Mouse (Mus musculus): ENCODE data around the gene Pak6. TPM values are rescaled to one million over a fixed set of nuclear protein-coding genes. Genes with fewer than 3 reads are reported as not detected.

Pak6 gene
- 0.60 and 1.4 TPM in 2 replicates for polyA plus RNA-seq (2015; fragmentation: Nextera tagmentation; extraction: Ambion mirVana)

- Histone ChIP-seq H3K9me3 (ENCODE audit: low read length) (no peaks in the 10 kb centered on the region), H3K4me3 (ENCODE audit: low read length) (peak within 1 kb of the TSS; percentile 49), H3K27ac (ENCODE audit: low read length) (no peak within 1 kb of the TSS), H3K9ac (replicated peaks; ENCODE audit: low read length) (peak within 1 kb of the TSS; percentile 50), H3K36me3 (ENCODE audit: insufficient read depth, low read length) (no peaks in the 10 kb centered on the region), H3K4me1 (ENCODE audit: insufficient read depth, low read length) (peaks cover 6% of the 10 kb centered on the region), H3K27me3 (ENCODE audit: insufficient read depth, low read length) (peaks cover 18% of the 10 kb centered on the region), H3K4me2 (replicated peaks; ENCODE audit: low read depth, low read length) (peak within 1 kb of the TSS; percentile 83)
- 2% methylated on average over 37 of the region's 37 CpGs for WGBS
- ATAC-seq (ENCODE audit: low FRiP score, low TSS enrichment): peak; percentile 9; the same call in 1 of the 2 replicates
Measured at GRCm38 (mm10) chr2:118662902-118663803, at the start of gene Pak6. Pak6 (plus strand) TSS chr2:118663303.

DNA sequence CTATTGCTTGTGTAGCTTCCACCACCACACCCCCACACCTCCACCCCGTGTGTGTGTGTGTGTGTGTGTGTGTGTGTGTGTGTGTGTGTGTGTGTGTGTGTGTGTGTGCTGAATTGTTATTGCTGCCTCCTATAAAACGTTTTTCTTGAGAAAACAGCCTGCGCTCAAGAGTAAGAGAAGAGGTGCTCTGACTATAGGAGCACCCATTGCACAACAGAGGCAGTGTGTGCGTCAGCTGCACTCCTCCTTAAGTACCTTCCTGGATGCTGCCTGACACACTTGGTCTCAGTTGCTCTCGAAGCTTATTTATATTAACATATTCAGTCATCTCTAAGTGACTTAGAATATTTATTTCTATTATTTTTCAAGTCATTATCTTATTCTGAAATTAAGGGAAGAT, 45.1 kb upstream of the Pak6 start:
- Histone ChIP-seq H3K27me3 (ENCODE audit: insufficient read depth, low read length) (no peaks in the 10 kb centered on the region), H3K4me2 (replicated peaks; ENCODE audit: low read depth, low read length) (no peak overlapping the region), H3K4me1 (ENCODE audit: insufficient read depth, low read length) (no peaks in the 10 kb centered on the region), H3K4me3 (ENCODE audit: low read length) (no peak overlapping the region), H3K36me3 (ENCODE audit: insufficient read depth, low read length) (peaks cover 77% of the 10 kb centered on the region), H3K9me3 (ENCODE audit: low read length) (no peaks in the 10 kb centered on the region), H3K27ac (ENCODE audit: low read length) (no peak overlapping the region), H3K9ac (replicated peaks; ENCODE audit: low read length) (no peak overlapping the region)
- 82% methylated on average over 5 of the region's 5 CpGs for WGBS
- ATAC-seq (ENCODE audit: low FRiP score, low TSS enrichment): no peak

- Histone ChIP-seq H3K4me1 (ENCODE audit: insufficient read depth, low read length) (no peaks in the 10 kb centered on the region), H3K4me3 (ENCODE audit: low read length) (no peak overlapping the region), H3K27me3 (ENCODE audit: insufficient read depth, low read length) (no peaks in the 10 kb centered on the region), H3K36me3 (ENCODE audit: insufficient read depth, low read length) (peaks cover 70% of the 10 kb centered on the region), H3K4me2 (replicated peaks; ENCODE audit: low read depth, low read length) (no peak overlapping the region), H3K27ac (ENCODE audit: low read length) (no peak overlapping the region), H3K9ac (replicated peaks; ENCODE audit: low read length) (no peak overlapping the region), H3K9me3 (ENCODE audit: low read length) (no peaks in the 10 kb centered on the region)
- ATAC-seq (ENCODE audit: low FRiP score, low TSS enrichment): no peak
- 78% methylated on average over 2 of the region's 2 CpGs for WGBS
Measured at GRCm38 (mm10) chr2:118620101-118620500, 43.0 kb upstream of the Pak6 start.

- Histone ChIP-seq H3K36me3 (ENCODE audit: insufficient read depth, low read length) (peaks cover 65% of the 10 kb centered on the region), H3K9me3 (ENCODE audit: low read length) (no peaks in the 10 kb centered on the region), H3K4me1 (ENCODE audit: insufficient read depth, low read length) (no peaks in the 10 kb centered on the region), H3K4me2 (replicated peaks; ENCODE audit: low read depth, low read length) (no peak overlapping the region), H3K4me3 (ENCODE audit: low read length) (no peak overlapping the region), H3K27ac (ENCODE audit: low read length) (no peak overlapping the region), H3K27me3 (ENCODE audit: insufficient read depth, low read length) (no peaks in the 10 kb centered on the region), H3K9ac (replicated peaks; ENCODE audit: low read length) (no peak overlapping the region)
- no peak for ATAC-seq (ENCODE audit: low FRiP score, low TSS enrichment)
- WGBS: 89% methylated on average over 8 of the region's 8 CpGs
Measured at GRCm38 (mm10) chr2:118620608-118621007, 42.5 kb upstream of the Pak6 start.

GRCm38 (mm10) chr2:118629276-118629675, 33.8 kb upstream of the Pak6 start:
- H3K9me3 ChIP-seq (ENCODE audit: low read length): no peaks in the 10 kb centered on the region
- H3K4me3 ChIP-seq (ENCODE audit: low read length): no peak overlapping the region
- 95% methylated on average over 6 of the region's 6 CpGs for WGBS
- H3K4me1 ChIP-seq (ENCODE audit: insufficient read depth, low read length): no peaks in the 10 kb centered on the region
- H3K9ac ChIP-seq (replicated peaks; ENCODE audit: low read length): no peak overlapping the region
- no peaks in the 10 kb centered on the region for H3K27me3 ChIP-seq (ENCODE audit: insufficient read depth, low read length)
- no peak overlapping the region for H3K27ac ChIP-seq (ENCODE audit: low read length)
- no peak for ATAC-seq (ENCODE audit: low FRiP score, low TSS enrichment)
- H3K36me3 ChIP-seq (ENCODE audit: insufficient read depth, low read length): peaks cover 62% of the 10 kb centered on the region
- H3K4me2 ChIP-seq (replicated peaks; ENCODE audit: low read depth, low read length): no peak overlapping the region

- Histone ChIP-seq H3K27me3 (ENCODE audit: insufficient read depth, low read length) (no peaks in the 10 kb centered on the region), H3K4me3 (ENCODE audit: low read length) (no peak overlapping the region), H3K36me3 (ENCODE audit: insufficient read depth, low read length) (peaks cover 59% of the 10 kb centered on the region), H3K4me1 (ENCODE audit: insufficient read depth, low read length) (no peaks in the 10 kb centered on the region), H3K27ac (ENCODE audit: low read length) (no peak overlapping the region), H3K9me3 (ENCODE audit: low read length) (no peaks in the 10 kb centered on the region), H3K4me2 (replicated peaks; ENCODE audit: low read depth, low read length) (no peak overlapping the region), H3K9ac (replicated peaks; ENCODE audit: low read length) (no peak overlapping the region)
- ATAC-seq (ENCODE audit: low FRiP score, low TSS enrichment): no peak
- WGBS: 84% methylated on average over 5 of the region's 5 CpGs
Measured at GRCm38 (mm10) chr2:118633441-118633840, 29.7 kb upstream of the Pak6 start.

DNA sequence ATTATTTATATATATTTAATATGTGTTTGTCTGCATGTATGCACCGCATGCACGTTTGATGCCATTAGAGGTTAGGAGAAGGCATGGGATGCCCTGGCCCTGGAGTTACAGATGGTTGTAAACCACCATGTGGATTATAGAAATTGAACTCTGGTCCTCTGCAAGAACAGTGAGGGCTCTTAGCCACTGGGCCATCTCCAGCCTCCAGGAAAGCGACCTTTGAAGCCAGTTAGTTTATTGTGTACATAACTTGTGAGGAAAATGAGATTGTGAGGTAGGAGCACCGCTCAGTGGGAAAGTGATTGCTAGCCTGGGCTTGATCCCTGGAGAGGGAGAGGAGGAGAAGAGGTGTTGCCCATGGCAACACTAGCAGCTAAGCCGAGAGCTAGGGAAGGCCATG, 25.8 kb upstream of the Pak6 start:
- Histone ChIP-seq H3K27me3 (ENCODE audit: insufficient read depth, low read length) (no peaks in the 10 kb centered on the region), H3K4me3 (ENCODE audit: low read length) (no peak overlapping the region), H3K4me1 (ENCODE audit: insufficient read depth, low read length) (no peaks in the 10 kb centered on the region), H3K4me2 (replicated peaks; ENCODE audit: low read depth, low read length) (no peak overlapping the region), H3K9ac (replicated peaks; ENCODE audit: low read length) (no peak overlapping the region), H3K27ac (ENCODE audit: low read length) (no peak overlapping the region), H3K9me3 (ENCODE audit: low read length) (no peaks in the 10 kb centered on the region), H3K36me3 (ENCODE audit: insufficient read depth, low read length) (peaks cover 55% of the 10 kb centered on the region)
- 88% methylated on average over 5 of the region's 5 CpGs for WGBS
- no peak for ATAC-seq (ENCODE audit: low FRiP score, low TSS enrichment)

GRCm38 (mm10) chr2:118637888-118638526, 25.1 kb upstream of the Pak6 start:
- Histone ChIP-seq H3K4me1 (ENCODE audit: insufficient read depth, low read length) (no peaks in the 10 kb centered on the region), H3K27ac (ENCODE audit: low read length) (no peak overlapping the region), H3K36me3 (ENCODE audit: insufficient read depth, low read length) (peaks cover 56% of the 10 kb centered on the region), H3K27me3 (ENCODE audit: insufficient read depth, low read length) (no peaks in the 10 kb centered on the region), H3K9ac (replicated peaks; ENCODE audit: low read length) (no peak overlapping the region), H3K4me2 (replicated peaks; ENCODE audit: low read depth, low read length) (no peak overlapping the region), H3K4me3 (ENCODE audit: low read length) (no peak overlapping the region), H3K9me3 (ENCODE audit: low read length) (no peaks in the 10 kb centered on the region)
- 0 out of 2 replicates have a peak, but pooled peaks have one; percentile 35 for ATAC-seq (ENCODE audit: low FRiP score, low TSS enrichment)
- WGBS: 40% methylated on average over 8 of the region's 8 CpGs

GRCm38 (mm10) chr2:118638686-118639085, 24.4 kb upstream of the Pak6 start:
- no peaks in the 10 kb centered on the region for H3K27me3 ChIP-seq (ENCODE audit: insufficient read depth, low read length)
- no peak overlapping the region for H3K9ac ChIP-seq (replicated peaks; ENCODE audit: low read length)
- H3K4me2 ChIP-seq (replicated peaks; ENCODE audit: low read depth, low read length): no peak overlapping the region
- H3K27ac ChIP-seq (ENCODE audit: low read length): no peak overlapping the region
- ATAC-seq (ENCODE audit: low FRiP score, low TSS enrichment): no peak
- no peaks in the 10 kb centered on the region for H3K9me3 ChIP-seq (ENCODE audit: low read length)
- H3K4me1 ChIP-seq (ENCODE audit: insufficient read depth, low read length): no peaks in the 10 kb centered on the region
- H3K36me3 ChIP-seq (ENCODE audit: insufficient read depth, low read length): peaks cover 51% of the 10 kb centered on the region
- 93% methylated on average over 8 of the region's 8 CpGs for WGBS
- H3K4me3 ChIP-seq (ENCODE audit: low read length): no peak overlapping the region

DNA sequence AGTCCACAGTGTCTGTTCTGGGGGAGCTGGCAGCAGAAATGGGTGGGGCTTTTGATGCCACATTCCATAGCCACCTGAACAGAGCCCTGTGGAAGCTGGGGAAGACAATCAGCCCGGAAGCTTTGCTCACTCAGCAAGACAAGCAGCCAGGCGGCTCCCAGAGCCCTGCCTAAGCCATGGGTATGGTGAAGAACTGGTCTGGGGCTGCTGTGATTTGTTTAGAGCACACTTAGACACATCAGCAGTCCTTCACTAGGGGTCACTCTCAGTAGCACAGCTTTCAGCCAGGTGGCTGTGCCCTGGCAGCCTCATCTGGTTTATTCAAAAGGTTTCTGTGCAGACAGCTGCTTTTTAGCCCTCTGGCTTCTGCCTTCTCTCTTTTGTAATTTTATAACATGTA, 22.0 kb upstream of the Pak6 start:
- no peaks in the 10 kb centered on the region for H3K9me3 ChIP-seq (ENCODE audit: low read length)
- H3K9ac ChIP-seq (replicated peaks; ENCODE audit: low read length): no peak overlapping the region
- H3K4me2 ChIP-seq (replicated peaks; ENCODE audit: low read depth, low read length): no peak overlapping the region
- WGBS: 81% methylated on average over 2 of the region's 2 CpGs
- no peak overlapping the region for H3K4me3 ChIP-seq (ENCODE audit: low read length)
- no peaks in the 10 kb centered on the region for H3K27me3 ChIP-seq (ENCODE audit: insufficient read depth, low read length)
- H3K4me1 ChIP-seq (ENCODE audit: insufficient read depth, low read length): no peaks in the 10 kb centered on the region
- H3K27ac ChIP-seq (ENCODE audit: low read length): no peak overlapping the region
- no peak for ATAC-seq (ENCODE audit: low FRiP score, low TSS enrichment)
- H3K36me3 ChIP-seq (ENCODE audit: insufficient read depth, low read length): peaks cover 37% of the 10 kb centered on the region
